Mouse (Mus musculus) forebrain, postnatal 0 days (tissue): ENCODE measurements at regions not wholly inside any gene's neighbourhood (a gene's known extent, or its start where the extent isn't known, plus 50 kb on each side); places are given as distances from the start of the nearest gene placed in this dataset.

Source experiments
- ATAC-seq: fragments of 200-750 bp; cut with Nextera tagmentation; 2 replicates; pipeline ENCODE4 v1.8.0; 2017; ENCODE audit warnings: mild to moderate bottlenecking, moderate library complexity
- DNase-seq: peaks from one replicate; pipeline ENCODE4 v3.0.0-alpha.2; 2015
- H3K27ac ChIP-seq: fragments of 300-500 bp; sonication (generic); 2 replicates; pipeline ENCODE4 v1.5.1; 2014; ENCODE audit warnings: low read depth, mild to moderate bottlenecking, antibody characterized with exemption, low read length, moderate library complexity, mixed read lengths
- H3K27me3 ChIP-seq: fragments of 300-500 bp; sonication (generic); 2 replicates; pipeline ENCODE4 v1.6.1; 2014; ENCODE audit warnings: mild to moderate bottlenecking, low read length, mixed read lengths; ENCODE audit not compliant: insufficient read depth
- H3K36me3 ChIP-seq: fragments of 300-500 bp; sonication (generic); 2 replicates; pipeline ENCODE4 v1.6.1; 2014; ENCODE audit warnings: mild to moderate bottlenecking, moderate library complexity; ENCODE audit not compliant: insufficient read depth
- H3K4me1 ChIP-seq: fragments of 300-500 bp; sonication (generic); 2 replicates; pipeline ENCODE4 v1.6.1; 2014; ENCODE audit warnings: antibody characterized with exemption; ENCODE audit not compliant: insufficient read depth
- H3K4me2 ChIP-seq: fragments of 300-500 bp; sonication (generic); 2 replicates; pipeline ENCODE4 v1.6.1; 2014; ENCODE audit warnings: low read depth, mild to moderate bottlenecking, moderate library complexity
- H3K4me3 ChIP-seq: fragments of 300-500 bp; sonication (generic); 2 replicates; pipeline ENCODE4 v1.5.1; 2014; ENCODE audit warnings: low read depth, low read length, mixed read lengths
- H3K9ac ChIP-seq: fragments of 300-500 bp; sonication (generic); 2 replicates; pipeline ENCODE4 v1.6.1; 2014; ENCODE audit warnings: mild to moderate bottlenecking
- H3K9me3 ChIP-seq: fragments of 300-500 bp; sonication (generic); 2 replicates; pipeline ENCODE4 v1.6.1; 2016; ENCODE audit warnings: low read length
- CTCF ChIP-seq: sonication (generic); IDR thresholded peaks from 2 replicates; pipeline ENCODE4 v1.5.1; 2016; ENCODE audit warnings: antibody characterized with exemption, control low read depth, low read depth
- WGBS: fragments of 180-500 bp; shearing (Covaris S2); extraction: QIAGEN DNeasy Blood & Tissue Kit; methylation state at CpG from one replicate; pipeline ENCODE4 v1.1.7; 2014; 5-methylcytosine and 5-hydroxymethylcytosine counted together

DNA sequence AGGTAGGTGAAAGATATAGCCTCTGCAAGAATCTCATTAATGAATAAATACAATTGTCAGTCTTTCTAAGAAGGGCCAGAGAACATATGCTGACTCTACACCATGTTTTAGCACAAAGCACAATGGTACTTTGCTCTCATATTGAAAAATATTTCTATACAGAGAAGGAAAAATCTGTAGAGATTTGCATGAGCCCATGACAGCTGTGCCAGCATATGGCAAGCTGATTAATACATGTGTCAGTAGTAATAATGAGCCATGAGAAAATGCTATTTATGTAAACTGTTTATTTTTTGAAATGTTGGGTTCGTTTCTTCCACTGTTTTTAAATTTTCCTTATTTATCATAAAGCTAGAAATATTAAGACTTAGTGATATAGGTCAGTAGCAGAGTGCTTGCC is 604.5 kb upstream of the Rgs18 start:
- Histone ChIP-seq H3K4me1 (no peaks in the 10 kb centered on the region), H3K9me3 (no peaks in the 10 kb centered on the region), H3K4me2 (no peak overlapping the region), H3K4me3 (no peak overlapping the region), H3K27ac (no peak overlapping the region), H3K9ac (no peak overlapping the region), H3K36me3 (no peaks in the 10 kb centered on the region), H3K27me3 (no peaks in the 10 kb centered on the region)
- 28% methylated on average over 1 of the region's 1 CpGs for WGBS
- DNase-seq (peak; percentile 27), ATAC-seq (no peak)
- no peak for TF ChIP-seq CTCF

DNA sequence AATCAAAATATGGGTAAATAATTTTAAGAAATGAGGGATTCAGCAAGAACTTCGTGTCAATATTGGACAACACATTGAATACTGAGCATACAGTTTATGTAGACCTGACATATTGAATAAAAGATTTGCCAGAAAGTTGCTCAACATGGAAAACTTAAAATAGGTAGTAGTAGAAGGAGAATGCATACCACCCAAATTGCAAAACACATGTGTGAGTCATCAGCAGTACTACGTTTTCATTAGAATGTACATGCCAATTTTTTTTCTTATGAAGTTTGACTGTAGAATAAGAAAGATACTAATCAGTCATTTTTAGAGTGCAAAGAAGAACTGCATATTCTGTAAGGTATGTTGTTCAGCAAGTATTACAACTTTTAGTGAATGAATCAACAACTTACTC is 601.8 kb upstream of the Rgs18 start:
- no peak for TF ChIP-seq CTCF
- Histone ChIP-seq H3K36me3 (no peaks in the 10 kb centered on the region), H3K4me1 (no peaks in the 10 kb centered on the region), H3K9me3 (no peaks in the 10 kb centered on the region), H3K4me3 (no peak overlapping the region), H3K4me2 (no peak overlapping the region), H3K9ac (no peak overlapping the region), H3K27me3 (no peaks in the 10 kb centered on the region), H3K27ac (no peak overlapping the region)
- ATAC-seq = no peak
- no peak for DNase-seq
- WGBS = 81% methylated on average over 2 of the region's 2 CpGs

DNA sequence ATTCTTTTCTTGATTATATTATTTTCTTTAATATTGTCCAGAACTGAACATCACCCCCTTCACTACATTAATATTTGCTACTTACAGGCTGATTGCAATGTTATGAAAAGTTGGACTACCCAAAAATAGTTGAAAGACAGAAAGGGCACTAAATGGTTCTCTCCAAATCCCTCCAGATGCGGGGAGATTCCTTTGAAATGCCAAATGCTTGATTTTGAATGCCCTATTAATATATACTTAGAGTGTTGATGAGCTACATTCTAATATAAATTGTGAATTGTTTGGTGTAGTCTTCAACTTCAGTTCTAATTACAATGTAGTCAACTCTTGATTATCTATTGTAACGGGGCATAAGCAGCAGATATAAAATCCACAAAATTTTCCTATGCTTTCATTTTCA is 600.8 kb upstream of the Rgs18 start:
- no peak for TF ChIP-seq CTCF
- H3K4me2 ChIP-seq = no peak overlapping the region

DNA sequence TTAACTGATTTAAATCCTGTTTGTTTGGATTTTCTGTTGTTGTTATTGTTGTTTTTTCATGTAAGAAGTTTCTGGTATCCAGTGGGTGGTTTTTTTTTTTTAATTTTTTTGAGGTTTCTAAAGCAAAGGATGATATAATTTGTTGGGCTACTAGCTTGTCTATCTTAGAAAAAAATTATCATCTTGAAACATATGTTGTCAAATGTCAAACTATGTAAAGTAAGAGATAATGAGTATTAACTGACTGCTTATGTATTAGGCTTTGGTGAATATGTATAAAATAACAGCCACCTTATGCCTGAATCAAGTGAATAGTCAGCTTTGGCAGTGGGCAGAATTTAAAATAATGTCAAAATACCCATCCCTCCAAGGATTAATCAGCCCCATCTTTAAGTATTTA is 588.6 kb upstream of the Rgs18 start:
- no peak for TF ChIP-seq CTCF
- no peak for ATAC-seq
- H3K9me3 ChIP-seq = no peaks in the 10 kb centered on the region

More for the DNA sequence above, 600.8 kb upstream of the Rgs18 start:
- Histone ChIP-seq H3K9me3 (no peaks in the 10 kb centered on the region), H3K27ac (no peak overlapping the region), H3K9ac (no peak overlapping the region), H3K27me3 (no peaks in the 10 kb centered on the region), H3K4me1 (no peaks in the 10 kb centered on the region), H3K36me3 (no peaks in the 10 kb centered on the region), H3K4me3 (no peak overlapping the region)
- ATAC-seq (no peak), DNase-seq (peak; percentile 2)
- WGBS = 73% methylated on average over 2 of the region's 2 CpGs

DNA sequence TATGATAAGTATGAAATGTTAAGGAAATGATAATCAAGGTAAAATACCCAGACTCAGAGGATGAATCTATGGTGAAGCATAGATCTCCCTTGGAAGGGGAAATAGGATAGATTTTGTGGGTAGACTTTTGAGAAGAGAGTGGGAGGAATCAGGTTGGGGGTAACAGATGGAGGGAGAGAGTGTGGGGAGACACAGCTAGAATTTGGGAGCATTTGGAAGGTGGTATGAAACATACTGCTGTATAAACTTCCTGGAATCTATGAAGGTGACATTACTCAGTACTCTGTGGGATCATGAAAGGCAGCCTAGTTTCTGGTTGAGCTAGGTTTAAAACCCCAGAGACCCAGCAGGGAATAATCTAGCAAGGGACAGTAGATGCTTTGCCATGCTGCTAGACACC is 569.6 kb upstream of the Rgs18 start:
- H3K27ac ChIP-seq = no peak overlapping the region
- no peaks in the 10 kb centered on the region for H3K36me3 ChIP-seq
- no peaks in the 10 kb centered on the region for H3K27me3 ChIP-seq
- H3K9me3 ChIP-seq = no peaks in the 10 kb centered on the region
- DNase-seq = no peak
- ATAC-seq = no peak
- no peak overlapping the region for H3K4me3 ChIP-seq
- no peaks in the 10 kb centered on the region for H3K4me1 ChIP-seq
- no peak overlapping the region for H3K4me2 ChIP-seq
- no peak for TF ChIP-seq CTCF
- no peak overlapping the region for H3K9ac ChIP-seq

More for the DNA sequence above, 588.6 kb upstream of the Rgs18 start:
- no peak overlapping the region for H3K4me2 ChIP-seq
- no peak overlapping the region for H3K4me3 ChIP-seq
- H3K27me3 ChIP-seq = no peaks in the 10 kb centered on the region
- no peak overlapping the region for H3K9ac ChIP-seq
- H3K36me3 ChIP-seq = no peaks in the 10 kb centered on the region
- no peak for DNase-seq
- H3K4me1 ChIP-seq = no peaks in the 10 kb centered on the region
- no peak overlapping the region for H3K27ac ChIP-seq

DNA sequence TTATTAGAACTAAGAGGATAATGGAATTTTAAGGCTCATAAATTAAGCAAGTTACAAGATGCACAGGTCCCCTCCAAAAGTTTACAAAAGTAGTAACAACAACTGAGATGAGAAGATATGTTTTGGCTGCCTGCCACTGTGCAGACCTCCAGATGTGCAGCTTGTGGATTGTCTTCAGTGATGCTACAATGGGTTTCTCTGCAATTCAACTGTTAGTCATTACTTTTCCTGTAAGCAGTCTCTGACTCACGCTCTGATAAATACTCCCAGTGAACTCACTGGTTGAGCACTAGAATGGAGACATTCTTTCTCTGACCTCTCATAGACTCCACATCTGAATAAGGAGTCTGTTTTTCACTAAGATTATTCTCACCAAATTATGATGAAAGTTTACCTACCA is 569.1 kb upstream of the Rgs18 start:
- no peaks in the 10 kb centered on the region for H3K36me3 ChIP-seq
- no peak for ATAC-seq
- WGBS = 72% methylated on average over 1 of the region's 1 CpGs
- H3K4me3 ChIP-seq = no peak overlapping the region
- no peak for DNase-seq
- H3K27ac ChIP-seq = no peak overlapping the region
- H3K9me3 ChIP-seq = no peaks in the 10 kb centered on the region
- H3K4me2 ChIP-seq = no peak overlapping the region
- TF ChIP-seq CTCF = no peak
- H3K9ac ChIP-seq = no peak overlapping the region
- no peaks in the 10 kb centered on the region for H3K27me3 ChIP-seq
- no peaks in the 10 kb centered on the region for H3K4me1 ChIP-seq

DNA sequence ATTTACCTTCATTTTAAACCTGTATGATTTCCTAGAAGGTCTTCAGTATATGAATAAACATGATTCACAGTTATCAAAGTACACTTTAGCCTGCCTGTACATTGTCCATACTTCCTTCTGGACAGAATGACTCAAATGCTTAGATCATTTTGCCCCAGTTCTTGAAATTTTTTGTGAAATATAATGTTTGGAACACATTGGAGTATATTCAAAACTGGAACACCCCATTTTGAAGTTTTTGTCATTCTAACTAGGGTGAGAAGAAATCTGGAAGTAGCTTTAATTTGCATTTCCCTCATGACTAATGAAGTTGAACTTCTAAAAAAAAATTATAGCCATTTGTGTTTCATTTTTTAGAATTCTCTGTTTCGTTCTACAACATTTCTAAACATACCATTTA is 561.6 kb upstream of the Rgs18 start:
- Histone ChIP-seq H3K9ac (no peak overlapping the region), H3K27ac (no peak overlapping the region), H3K27me3 (no peaks in the 10 kb centered on the region), H3K9me3 (no peaks in the 10 kb centered on the region), H3K4me1 (no peaks in the 10 kb centered on the region), H3K36me3 (no peaks in the 10 kb centered on the region), H3K4me2 (no peak overlapping the region), H3K4me3 (no peak overlapping the region)
- TF ChIP-seq CTCF = no peak
- WGBS = 76% methylated on average over 1 of the region's 1 CpGs
- ATAC-seq (no peak), DNase-seq (no peak)

DNA sequence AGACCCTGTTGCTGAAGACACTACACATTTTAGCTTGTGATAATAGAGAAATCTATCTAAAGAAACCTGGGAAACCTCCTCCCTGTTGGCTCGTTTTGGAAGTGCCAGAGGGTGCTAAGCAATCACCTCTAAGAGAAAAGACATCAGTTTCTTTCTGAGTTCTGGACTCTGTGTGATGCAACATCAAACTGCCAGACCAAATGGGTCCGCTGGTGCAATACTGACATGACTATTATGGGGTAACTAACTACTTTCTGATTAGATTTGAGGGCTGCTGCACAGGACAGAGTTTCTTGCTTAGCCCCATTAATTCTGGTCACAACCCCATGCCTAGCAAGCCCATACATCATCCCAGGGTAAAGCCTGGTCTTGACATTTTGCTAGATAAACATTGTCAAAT is 517.7 kb upstream of the Rgs18 start:
- ATAC-seq (no peak), DNase-seq (no peak)
- Histone ChIP-seq H3K9ac (no peak overlapping the region), H3K4me2 (no peak overlapping the region), H3K36me3 (no peaks in the 10 kb centered on the region), H3K9me3 (no peaks in the 10 kb centered on the region), H3K27me3 (no peaks in the 10 kb centered on the region), H3K4me3 (no peak overlapping the region), H3K4me1 (no peaks in the 10 kb centered on the region), H3K27ac (no peak overlapping the region)
- WGBS = 84% methylated on average over 2 of the region's 2 CpGs
- TF ChIP-seq CTCF = no peak
